Mouse (Mus musculus): Measurements from ENCODE around the gene Phyh. TPM values are rescaled to one million over a fixed set of nuclear protein-coding genes. Genes with fewer than 3 reads are reported as not detected.

Phyh gene
- total RNA-seq, 2 experiments from 2014 or later: 90.9 to 91.1 TPM

- no peak for DNase-seq (ENCODE audit: low spot score in 2 of 2)
- peak; percentile 55 for TF ChIP-seq CTCF (conservative IDR thresholded peaks at IDR 0.05)
These were observed 21.8 kb upstream of the Phyh start for GRCm38 (mm10) chr2:4896970-4897369.

DNA sequence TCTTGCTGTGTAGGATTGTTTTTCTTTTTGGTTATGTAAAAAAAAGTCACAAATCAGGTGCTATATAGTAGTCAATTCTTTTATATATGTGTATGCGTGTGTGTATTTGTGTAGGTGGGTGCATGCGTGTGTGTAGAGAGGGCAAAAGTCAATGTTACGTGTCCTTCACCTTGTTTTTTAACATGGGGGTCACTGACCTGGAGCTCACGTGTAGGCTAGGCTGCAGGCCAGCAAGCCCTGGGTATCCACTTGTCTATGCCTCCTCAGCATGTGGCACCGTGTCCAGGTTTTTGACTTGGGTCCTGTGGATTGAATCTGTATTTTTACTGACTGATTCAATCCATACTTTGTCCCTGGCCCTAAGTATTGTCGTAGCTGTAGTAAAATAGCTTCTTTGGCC is 18.2 kb upstream of the Phyh start:
- TF ChIP-seq CTCF (conservative IDR thresholded peaks at IDR 0.05): no peak

More at GRCm38 (mm10) chr2:4896970-4897369, 21.8 kb upstream of the Phyh start:
- Histone ChIP-seq H3K27ac (no peak overlapping the region), H3K4me3 (no peak overlapping the region)

DNA sequence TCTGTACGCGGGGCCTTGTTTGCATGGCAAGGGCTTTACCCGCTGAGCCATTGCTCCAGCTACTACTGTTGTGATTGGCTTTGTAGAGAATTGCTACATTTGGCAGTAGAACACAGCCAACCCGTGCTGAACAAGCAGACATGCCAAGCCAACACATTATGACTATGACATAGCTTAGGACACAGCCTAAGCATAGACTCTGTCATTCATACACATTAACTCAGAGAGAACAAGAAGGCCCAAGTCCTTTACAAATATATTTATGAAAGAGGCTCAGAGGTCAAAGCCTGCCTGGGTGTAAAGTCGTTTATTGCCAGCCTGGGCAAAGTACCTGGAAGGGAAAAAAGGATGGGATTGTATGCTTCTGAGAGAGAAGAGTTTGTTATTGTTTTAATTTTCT is 16.5 kb upstream of the Phyh start:
- no peak overlapping the region for H3K27ac ChIP-seq
- DNase-seq (ENCODE audit: low spot score in 2 of 2): no peak
- TF ChIP-seq CTCF (conservative IDR thresholded peaks at IDR 0.05): no peak
- no peak overlapping the region for H3K4me3 ChIP-seq

More for the DNA sequence above, 18.2 kb upstream of the Phyh start:
- no peak overlapping the region for H3K4me3 ChIP-seq
- no peak for DNase-seq (ENCODE audit: low spot score in 2 of 2)
- no peak overlapping the region for H3K27ac ChIP-seq

DNA sequence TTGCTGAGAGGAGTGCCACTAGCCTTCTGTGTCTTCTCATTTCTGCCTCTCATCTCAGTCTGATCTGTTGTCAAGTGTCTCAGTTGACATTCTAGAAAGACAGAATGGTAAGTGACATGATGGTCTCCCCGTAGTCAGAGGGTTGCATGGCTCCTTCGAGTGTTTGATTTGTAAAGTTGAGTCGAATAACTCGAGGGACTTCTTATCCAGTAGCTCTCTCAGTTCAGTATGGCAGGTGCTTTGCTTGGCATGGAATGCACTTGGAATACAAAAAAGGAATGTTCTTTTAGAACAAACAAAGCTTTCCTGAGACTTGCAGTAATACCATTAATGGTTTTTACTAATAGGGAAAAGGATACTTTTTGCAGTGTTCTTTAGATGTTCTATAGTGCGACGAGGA is 11.7 kb upstream of the Phyh start:
- Histone ChIP-seq H3K27ac (no peak overlapping the region), H3K4me3 (no peak overlapping the region)
- TF ChIP-seq CTCF (conservative IDR thresholded peaks at IDR 0.05): no peak
- no peak for DNase-seq (ENCODE audit: low spot score in 2 of 2)

DNA sequence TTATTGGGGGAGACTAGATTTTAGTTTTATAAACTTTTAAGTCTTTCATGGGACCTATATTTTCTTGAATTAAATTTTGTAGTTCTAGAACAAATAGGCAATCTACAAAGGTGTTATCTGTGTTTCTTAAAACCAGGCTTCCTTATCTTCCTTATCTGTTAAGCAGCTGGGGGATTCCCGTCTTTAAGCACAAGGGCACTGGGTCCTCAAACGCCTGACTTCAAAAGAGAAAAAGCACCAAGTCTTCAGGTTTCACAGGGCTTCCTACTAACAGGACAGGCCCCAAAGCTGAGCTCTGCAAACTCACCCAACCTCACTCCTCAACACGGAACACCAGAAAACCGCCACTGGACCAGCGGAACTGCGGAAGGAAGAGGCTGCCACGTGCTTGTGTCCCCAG is 10.9 kb upstream of the Phyh start:
- Histone ChIP-seq H3K4me3 (no peak overlapping the region), H3K27ac (no peak overlapping the region)
- no peak for TF ChIP-seq CTCF (conservative IDR thresholded peaks at IDR 0.05)
- DNase-seq (ENCODE audit: low spot score in 2 of 2): no peak

GRCm38 (mm10) chr2:4908771-4909315 is 10.0 kb upstream of the Phyh start:
- no peak for TF ChIP-seq CTCF (conservative IDR thresholded peaks at IDR 0.05)
- no peak overlapping the region for H3K4me3 ChIP-seq
- no peak for DNase-seq (ENCODE audit: low spot score in 2 of 2)
- H3K27ac ChIP-seq: no peak overlapping the region

- TF ChIP-seq CTCF (conservative IDR thresholded peaks at IDR 0.05): no peak
- no peak for DNase-seq (ENCODE audit: low spot score in 2 of 2)
- H3K4me3 ChIP-seq: no peak overlapping the region
These were observed 8.9 kb upstream of the Phyh start for GRCm38 (mm10) chr2:4909909-4910308.

GRCm38 (mm10) chr2:4910521-4910920 is 8.3 kb upstream of the Phyh start:
- no peak for DNase-seq (ENCODE audit: low spot score in 2 of 2)
- TF ChIP-seq CTCF (conservative IDR thresholded peaks at IDR 0.05): no peak
- H3K27ac ChIP-seq: no peak overlapping the region
- no peak overlapping the region for H3K4me3 ChIP-seq

More at GRCm38 (mm10) chr2:4909909-4910308, 8.9 kb upstream of the Phyh start:
- H3K27ac ChIP-seq: no peak overlapping the region

DNA sequence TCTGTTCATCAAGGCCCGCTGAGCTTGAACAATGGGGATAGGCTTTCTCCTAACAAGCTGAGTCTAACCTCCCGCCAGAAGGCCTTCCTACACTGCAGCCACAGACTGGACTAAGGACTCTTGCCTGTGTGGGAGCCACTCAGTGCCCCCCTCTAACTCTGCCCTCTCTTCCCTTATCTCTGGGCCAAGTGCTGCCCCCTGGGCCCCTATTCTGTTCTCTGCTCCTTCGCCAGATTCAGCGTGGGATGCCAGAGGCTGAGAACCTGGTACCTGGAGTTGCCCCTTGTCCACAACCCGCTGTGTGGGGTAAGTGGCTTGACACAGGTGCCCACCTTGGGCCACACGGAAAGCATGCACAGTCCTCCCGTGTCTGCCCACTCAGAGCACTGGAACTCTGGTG is 4.9 kb upstream of the Phyh start:
- Histone ChIP-seq H3K27ac (no peak overlapping the region), H3K4me3 (no peak overlapping the region)

DNA sequence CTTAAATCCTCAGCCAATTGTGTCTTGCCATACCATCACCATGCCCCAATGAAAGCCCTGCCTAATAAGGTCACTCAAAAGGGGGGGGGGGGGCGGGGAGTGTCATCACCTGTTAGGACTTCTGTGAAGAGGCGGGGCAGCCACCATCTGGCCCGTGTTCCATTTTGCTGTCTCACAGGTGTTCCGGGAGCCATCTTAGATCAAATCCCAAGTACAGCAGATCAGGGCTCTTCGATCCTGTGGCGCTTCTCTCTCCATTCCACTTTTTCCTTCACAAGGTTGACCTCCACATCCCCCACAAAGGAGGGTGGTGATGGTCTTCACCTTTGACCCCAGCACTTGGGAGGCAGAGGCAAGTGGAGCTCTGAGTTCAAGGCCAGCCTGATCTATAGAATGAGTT is 2.8 kb upstream of the Phyh start:
- Histone ChIP-seq H3K4me3 (no peak overlapping the region), H3K27ac (no peak overlapping the region)
- no peak for DNase-seq (ENCODE audit: low spot score in 2 of 2)
- no peak for TF ChIP-seq CTCF (conservative IDR thresholded peaks at IDR 0.05)

More for the DNA sequence above, 4.9 kb upstream of the Phyh start:
- TF ChIP-seq CTCF (conservative IDR thresholded peaks at IDR 0.05): no peak
- DNase-seq (ENCODE audit: low spot score in 2 of 2): no peak

DNA sequence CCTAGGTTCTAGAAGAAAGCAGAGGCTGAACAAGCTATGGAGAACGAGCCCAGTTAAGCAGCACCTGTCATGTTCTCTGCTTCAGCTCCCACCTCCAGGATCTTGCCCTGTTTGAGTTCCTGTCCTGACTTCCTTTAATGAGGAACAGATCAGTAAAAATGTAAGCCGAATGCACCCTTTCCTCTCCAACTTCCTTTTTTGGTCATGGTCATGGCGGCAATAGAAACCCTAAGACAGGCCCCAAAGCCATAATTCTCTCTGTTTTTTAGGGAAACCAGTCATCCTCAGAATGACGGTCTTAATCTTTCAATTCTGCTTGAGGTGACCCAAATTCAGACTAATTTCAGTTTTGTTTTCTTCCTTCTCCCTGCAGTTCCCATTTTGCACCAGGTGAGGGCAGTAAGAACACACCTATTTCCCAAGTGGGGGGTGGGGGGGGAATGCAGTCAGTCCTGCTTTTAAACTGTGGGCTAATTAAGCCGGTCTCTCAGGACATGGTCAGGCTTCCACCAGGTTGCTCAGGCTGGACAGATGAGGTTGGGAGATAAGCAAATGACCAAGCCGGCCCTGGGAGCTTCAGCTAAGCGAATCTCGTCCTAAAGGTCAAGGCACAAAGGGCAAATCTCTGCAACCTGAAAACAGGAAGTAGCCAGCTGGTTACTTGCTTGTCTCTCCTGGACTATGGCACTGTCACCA is 1.3 kb upstream of the Phyh start:
- H3K27ac ChIP-seq: peak overlapping the region; percentile 46
- DNase-seq (ENCODE audit: low spot score in 2 of 2): peak; percentile 29 to 58
- peak overlapping the region; percentile 43 for H3K4me3 ChIP-seq
- TF ChIP-seq CTCF (conservative IDR thresholded peaks at IDR 0.05): peak; percentile 85

DNA sequence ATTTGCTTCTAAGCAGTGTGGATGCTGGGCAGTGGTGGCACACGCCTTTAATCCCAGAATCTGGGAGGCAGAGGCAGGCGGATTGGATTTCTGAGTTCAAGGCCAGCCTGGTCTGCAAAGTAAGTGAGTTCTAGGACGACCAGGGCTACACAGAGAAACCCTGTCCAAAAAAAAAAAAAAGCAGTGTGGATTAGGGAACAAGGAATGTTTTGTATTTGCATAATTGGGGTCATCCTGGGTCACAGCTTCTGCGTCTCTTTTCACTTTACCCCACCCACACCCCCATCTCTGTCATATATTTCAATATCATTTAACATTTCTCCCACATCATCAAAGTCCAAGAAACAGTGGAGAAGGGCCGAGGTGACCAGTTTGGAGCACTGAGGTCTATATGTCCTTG is 2.2 kb downstream of the Phyh start:
- Histone ChIP-seq H3K4me3 (no peak overlapping the region), H3K27ac (no peak overlapping the region)
- TF ChIP-seq CTCF (conservative IDR thresholded peaks at IDR 0.05): no peak
- DNase-seq (ENCODE audit: low spot score in 2 of 2): no peak

DNA sequence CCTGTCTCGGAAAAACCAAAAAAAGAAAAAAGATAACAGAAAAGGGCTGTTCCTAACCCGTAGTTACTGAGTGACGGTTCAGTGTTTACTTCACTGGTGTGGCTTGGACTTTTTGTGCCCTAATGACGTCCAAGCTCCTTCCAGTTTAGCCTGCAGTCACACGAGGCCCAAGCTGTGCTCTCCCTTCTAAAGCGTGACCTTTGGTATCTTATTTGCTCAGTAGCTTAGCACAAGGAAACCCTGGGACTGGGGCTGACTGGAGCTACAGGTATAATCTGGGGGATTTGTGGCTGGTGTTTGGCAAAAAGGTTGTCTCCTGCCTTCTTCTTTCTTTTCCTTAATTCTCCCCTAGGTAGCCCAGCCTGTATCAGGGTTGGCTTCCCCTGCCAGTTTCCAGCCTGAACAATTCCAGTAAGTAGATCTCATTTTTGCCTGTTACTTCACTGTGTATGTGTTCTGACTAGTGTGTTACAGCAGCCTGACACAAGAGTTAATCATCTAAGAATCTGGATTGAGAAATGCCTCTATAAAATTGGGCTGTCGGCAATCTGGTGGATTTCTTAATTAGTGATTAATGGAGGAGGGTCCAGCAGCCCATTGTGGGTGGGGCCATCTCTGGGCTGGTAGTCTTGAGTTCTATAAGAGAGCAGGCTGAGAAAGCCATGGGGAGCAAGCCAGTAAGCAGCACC is 3.8 kb downstream of the Phyh start:
- H3K4me3 ChIP-seq: no peak overlapping the region
- TF ChIP-seq CTCF (conservative IDR thresholded peaks at IDR 0.05): no peak
- no peak overlapping the region for H3K27ac ChIP-seq
- no peak for DNase-seq (ENCODE audit: low spot score in 2 of 2)

GRCm38 (mm10) chr2:4927391-4927790 is 8.6 kb downstream of the Phyh start:
- no peak for DNase-seq (ENCODE audit: low spot score in 2 of 2)
- H3K27ac ChIP-seq: no peak overlapping the region
- TF ChIP-seq CTCF (conservative IDR thresholded peaks at IDR 0.05): no peak
- H3K4me3 ChIP-seq: no peak overlapping the region
